Mouse (Mus musculus) gonadal fat pad, adult 2 months (tissue): ENCODE data around the gene Cish. TPM values are rescaled to one million over a fixed set of nuclear protein-coding genes. Genes with fewer than 3 reads are reported as not detected.

Experiments
- DNase-seq: peaks from one replicate; pipeline ENCODE4 v3.0.0-alpha.2; 2012; ENCODE audit warnings: low read depth
- polyA plus RNA-seq: library from polyadenylated mRNA; depleted of rRNA; stranded (reverse); fragments of >200 nt; gene quantifications from 2 replicates; pipeline ENCODE4 v1.2.3, GENCODE M21; 2012

The Cish gene
- polyA plus RNA-seq, 1 experiment, result 14.5 TPM

GRCm38 (mm10) chr9:107315791-107316190 lies 20.0 kb downstream of the Cish start:
- DNase-seq, result no peak

- DNase-seq, result peak; percentile 84
Measured at GRCm38 (mm10) chr9:107322461-107323050, 26.7 kb downstream of the Cish start.

DNA sequence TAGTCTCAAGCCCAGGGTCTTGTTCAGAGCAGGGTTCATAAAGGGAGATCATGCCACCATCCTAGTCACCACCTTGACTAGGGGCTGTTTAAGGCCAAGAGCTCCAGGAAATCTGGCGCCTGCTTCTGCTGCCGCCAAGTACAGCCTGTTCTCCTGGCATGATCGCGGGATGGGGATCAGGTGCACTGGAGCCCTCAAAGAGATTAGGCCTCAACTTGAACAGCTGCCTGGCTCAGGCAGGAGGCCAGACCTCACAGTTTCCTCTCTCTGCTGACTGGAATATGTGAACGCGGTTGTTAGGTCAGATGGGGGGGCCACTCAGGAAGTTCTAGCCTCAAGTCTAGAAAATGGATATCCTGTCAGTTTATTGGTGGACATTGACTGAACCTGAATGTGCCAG lies 27.7 kb downstream of the Cish start:
- DNase-seq, result peak; percentile 74

DNA sequence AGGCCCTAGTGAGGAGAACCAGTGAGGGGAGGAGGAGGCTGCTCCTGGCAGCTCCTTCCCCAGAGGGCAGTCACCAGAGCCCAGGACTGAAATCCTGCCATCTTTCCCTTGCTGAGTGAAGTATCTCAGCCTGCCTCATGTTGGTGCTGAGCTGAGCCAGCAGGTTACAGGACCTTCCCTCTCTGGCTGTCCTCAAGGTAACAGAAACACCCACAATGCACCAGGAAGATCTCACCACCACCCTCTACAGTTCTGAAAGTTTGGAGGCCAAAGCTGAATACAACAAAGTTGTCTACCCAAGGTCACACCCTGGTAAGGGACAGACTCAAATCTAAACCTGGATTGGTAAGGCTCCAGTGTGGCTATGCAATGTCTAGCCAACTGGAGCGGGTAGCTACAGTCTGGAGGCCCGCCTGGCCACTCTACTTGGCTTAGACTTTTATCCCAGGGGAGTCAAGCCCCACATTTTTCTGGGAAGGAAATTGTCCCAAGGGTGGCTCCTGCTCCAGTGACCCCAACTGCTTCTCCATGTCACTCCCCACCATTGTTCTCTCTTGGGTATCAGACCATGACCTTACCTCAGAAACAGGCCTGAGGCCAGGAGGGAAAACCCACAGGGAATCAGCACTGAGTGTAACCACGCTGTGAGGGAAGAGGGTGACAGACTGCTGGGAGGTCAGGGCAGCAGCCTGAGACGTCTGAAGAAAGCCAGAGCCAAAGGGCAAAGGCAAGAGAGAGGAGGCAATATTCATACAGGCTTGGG lies 29.2 kb downstream of the Cish start:
- no peak for DNase-seq

DNA sequence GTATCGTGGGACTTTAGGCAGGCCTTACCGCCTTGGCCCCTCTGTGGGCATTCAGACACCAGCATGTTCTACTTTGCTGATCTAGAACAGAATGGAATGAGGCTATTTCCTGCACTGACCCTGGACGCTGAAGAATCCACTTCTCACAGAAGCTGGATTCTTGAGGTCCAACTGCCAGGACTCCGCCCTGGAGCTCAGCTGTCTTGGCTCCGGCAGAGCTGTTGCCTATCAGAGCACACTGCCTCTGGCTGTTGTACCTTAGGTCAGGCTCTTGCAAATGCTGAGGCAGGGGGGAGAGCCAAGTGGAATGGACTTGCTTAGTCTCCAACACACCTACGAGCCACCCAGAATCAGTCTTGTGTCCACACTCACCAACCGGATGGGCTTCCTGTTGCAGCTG lies 30.1 kb downstream of the Cish start:
- DNase-seq, result peak; percentile 81

GRCm38 (mm10) chr9:107327879-107328620 lies 32.2 kb downstream of the Cish start:
- no peak for DNase-seq

DNA sequence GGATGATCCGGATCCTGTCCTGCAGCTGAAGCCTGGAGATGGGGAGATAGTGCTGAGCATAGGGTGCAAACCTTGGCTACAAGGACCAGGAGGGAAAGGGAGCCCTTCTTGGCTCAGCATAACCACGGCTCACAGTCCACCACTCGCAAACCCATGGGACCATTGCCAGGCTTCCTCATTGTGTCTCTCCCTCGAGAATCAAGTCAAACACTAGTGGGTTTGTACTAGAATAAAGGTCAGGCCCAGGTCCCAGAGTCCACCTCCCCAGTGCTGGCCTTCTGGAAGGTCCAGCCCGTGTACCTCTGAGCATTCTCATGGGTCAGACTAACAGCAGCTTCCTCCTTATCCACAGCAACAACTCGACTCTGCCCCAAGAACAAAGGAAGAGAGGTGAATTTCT lies 35.0 kb downstream of the Cish start:
- no peak for DNase-seq

GRCm38 (mm10) chr9:107333686-107334085 lies 37.9 kb downstream of the Cish start:
- no peak for DNase-seq

GRCm38 (mm10) chr9:107334356-107334755 lies 38.5 kb downstream of the Cish start:
- DNase-seq, result no peak

DNA sequence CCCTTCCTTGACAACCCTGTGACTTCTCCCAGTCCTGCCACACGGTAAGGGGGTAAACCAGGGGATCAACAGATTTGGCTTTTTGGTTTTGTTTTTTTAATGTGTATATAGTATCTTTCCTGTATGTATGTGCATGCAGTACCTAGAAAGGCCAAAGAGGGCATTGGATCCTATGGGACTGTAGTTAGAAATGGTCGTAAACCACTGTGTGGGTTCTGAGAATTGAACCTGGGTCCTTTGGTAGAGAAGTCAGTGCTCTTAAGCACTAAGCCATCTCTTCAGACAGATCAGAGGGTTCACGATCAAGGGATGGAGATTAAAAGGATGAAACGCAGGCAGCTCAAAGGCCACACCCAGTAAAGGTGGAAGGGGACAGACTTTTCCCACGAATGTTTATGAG lies 39.2 kb downstream of the Cish start:
- DNase-seq, result no peak

DNA sequence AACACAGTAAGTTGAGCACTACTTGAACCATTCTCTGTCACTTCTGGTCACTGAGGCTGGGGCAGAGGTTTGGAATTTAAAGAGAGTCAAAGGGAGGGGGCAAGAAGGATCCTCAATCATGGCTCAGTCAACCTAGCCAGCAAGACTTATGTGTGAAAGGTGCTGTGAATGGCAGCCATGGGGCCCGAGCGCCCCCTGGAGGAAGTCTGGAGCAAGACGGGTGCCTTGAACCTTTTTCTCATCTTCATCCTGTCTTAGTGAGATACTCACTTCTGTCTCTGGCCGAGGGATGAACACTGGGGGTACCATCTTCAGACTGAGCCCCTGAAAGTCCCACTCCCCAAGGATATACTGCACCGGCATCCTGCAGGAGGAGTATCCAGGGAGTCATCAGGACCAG lies 40.1 kb downstream of the Cish start:
- no peak for DNase-seq

DNA sequence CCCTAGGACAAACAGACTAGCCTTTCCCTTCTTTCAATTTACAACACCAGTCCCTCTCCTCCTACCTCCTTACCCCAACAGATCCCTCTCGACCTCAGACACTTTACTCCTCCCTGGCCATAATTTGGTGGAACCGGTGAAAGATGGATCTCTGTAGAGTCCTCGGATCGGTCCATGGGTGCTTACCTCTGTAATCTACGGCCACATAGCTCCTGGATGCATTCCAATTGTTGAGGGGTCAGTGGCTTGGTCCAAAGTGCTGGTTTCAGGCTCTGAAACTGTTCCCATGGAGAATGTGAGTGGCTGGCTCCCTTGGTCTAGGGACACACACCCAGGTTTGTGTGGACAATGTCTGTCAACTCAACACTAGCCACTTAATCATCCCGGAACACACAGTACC lies 40.6 kb downstream of the Cish start:
- no peak for DNase-seq

GRCm38 (mm10) chr9:107338172-107338883 lies 42.5 kb downstream of the Cish start, which contains the start of gene Hemk1:
Gene Hemk1, minus strand, starts transcription at chr9:107338350.
- no peak for DNase-seq

- DNase-seq, result no peak
Measured at GRCm38 (mm10) chr9:107340267-107340859, 44.5 kb downstream of the Cish start, which contains the start of gene 6430571L13Rik. Gene 6430571L13Rik, plus strand, starts transcription at chr9:107340602.

DNA sequence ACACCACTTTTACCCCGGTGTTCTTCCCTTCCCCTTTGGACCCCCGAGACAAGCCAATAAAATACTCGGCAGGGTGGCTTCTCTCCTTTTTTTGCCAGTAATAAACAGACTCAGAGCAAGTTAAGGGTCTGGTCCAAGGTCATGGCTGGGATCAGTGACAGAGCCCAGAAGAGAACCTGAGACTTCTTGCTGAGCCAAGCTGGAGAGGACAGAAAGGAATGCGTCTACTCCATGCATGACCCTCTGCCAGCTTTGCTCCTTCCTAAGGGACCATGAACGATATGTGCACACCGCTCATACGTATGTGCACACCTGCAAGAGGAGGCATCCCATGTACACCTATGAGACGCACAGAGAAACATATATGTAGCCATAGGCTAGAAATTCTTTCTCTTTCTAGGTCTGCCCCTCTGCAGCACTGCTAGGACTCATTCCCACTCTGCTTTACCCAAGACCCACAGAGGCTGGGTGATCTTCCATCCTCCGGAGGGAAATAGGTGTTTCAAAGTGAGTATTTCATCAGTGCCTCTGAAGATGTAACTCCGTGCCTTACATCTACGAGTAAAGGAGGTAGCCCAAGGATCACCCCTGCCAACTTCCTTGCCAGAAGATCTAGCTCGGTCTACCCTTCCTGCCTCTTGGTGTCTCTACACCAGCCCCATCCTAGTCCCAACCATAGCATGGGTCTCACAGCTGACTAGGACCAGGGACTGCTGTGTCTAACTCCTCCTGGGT lies 45.3 kb downstream of the Cish start:
- DNase-seq, result no peak

- no peak for DNase-seq
Measured at GRCm38 (mm10) chr9:107342201-107342709, 46.4 kb downstream of the Cish start.

GRCm38 (mm10) chr9:107343146-107343943 lies 47.5 kb downstream of the Cish start:
- no peak for DNase-seq

- DNase-seq, result no peak
Measured at GRCm38 (mm10) chr9:107344027-107344426, 48.2 kb downstream of the Cish start.

DNA sequence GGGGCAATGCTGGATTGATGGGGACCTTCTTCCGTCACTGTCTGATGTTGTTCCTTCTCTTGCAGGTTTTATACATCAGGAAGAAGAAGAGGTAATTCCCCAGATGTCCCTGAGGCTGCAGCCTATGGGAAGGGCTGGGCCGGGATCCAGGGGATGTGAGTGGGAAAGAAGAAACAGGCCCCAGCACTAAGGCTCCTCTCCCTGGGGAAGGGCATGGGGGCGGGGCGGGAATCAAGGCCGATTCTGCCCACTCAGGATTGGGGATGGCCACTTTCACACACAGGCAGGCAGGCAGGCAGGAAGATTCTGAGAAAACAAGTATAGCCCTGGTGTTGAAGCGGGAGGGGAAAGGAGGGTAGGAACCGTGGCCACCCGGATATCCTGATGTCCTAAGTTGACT lies 50.3 kb downstream of the Cish start:
- no peak for DNase-seq
